Comparison of ENCODE assay signal across 8 mouse cellular contexts in the genomic region with DNA sequence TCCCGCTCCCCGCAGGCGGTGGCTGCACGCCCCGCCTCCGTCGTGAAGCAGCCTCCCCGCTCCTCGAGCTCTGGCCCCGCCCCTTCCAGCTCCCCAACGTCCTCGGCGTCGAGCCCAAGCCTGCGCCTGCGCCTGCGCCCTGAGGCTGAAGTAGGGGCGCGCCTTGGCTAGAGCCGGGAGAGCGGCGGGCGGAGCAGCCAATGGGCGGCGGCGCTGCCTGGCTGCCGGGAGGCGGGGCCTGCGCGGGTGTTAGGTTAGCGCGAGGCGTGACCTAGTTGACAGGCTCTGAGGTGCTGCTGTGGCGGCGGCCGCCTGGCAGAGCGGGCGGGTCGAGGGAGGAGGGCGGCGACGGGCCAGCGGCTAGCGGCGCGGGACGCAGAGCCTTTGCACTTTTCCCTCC. TPM values are rescaled to one million over a fixed set of nuclear protein-coding genes. Genes with fewer than 3 reads are reported as not detected.
DNase-seq lines count a peak whose midpoint lies in the region; ATAC-seq and TF ChIP-seq lines count a peak whose summit lies in the region.

A gene (plus strand): TSS at position 131 of the 400 bp plus-strand sequence.

- H3K4me2 ChIP-seq in hindbrain, embryonic 12.5 days (replicated peaks), result peak within 1 kb of the TSS; percentile 84
- peak within 1 kb of the TSS; percentile 91 for H3K4me2 ChIP-seq in lung, postnatal 0 days (replicated peaks; ENCODE audit: low read depth, low read length)

- no peaks in the 10 kb centered on the region for H3K36me3 ChIP-seq in hindbrain, embryonic 12.5 days
- no peaks in the 10 kb centered on the region for H3K36me3 ChIP-seq in lung, postnatal 0 days (ENCODE audit: insufficient read depth, low read length)

- peak within 1 kb of the TSS; percentile 80 for H3K9ac ChIP-seq in hindbrain, embryonic 12.5 days
- H3K9ac ChIP-seq in lung, postnatal 0 days (replicated peaks; ENCODE audit: low read depth), result 0 out of 2 replicates have a peak within 1 kb of the TSS, but pooled peaks have one; percentile 34

- peak within 1 kb of the TSS; percentile 85 for H3K27ac ChIP-seq in hindbrain, embryonic 12.5 days
- H3K27ac ChIP-seq in lung, postnatal 0 days (ENCODE audit: low read length), result peak within 1 kb of the TSS; percentile 32; the same call in 1 of the 2 replicates

- H3K27me3 ChIP-seq in hindbrain, embryonic 12.5 days, result no peaks in the 10 kb centered on the region; the same call in 1 of the 2 replicates
- H3K27me3 ChIP-seq in lung, postnatal 0 days (replicated peaks; ENCODE audit: insufficient read depth, low read length), result no peaks in the 10 kb centered on the region

- TF ChIP-seq CTCF in lung, postnatal 0 days (IDR thresholded peaks at IDR 0.05), result no peak

- TF ChIP-seq EP300 in lung, postnatal 0 days (IDR thresholded peaks at IDR 0.05), result no peak

- peak within 1 kb of the TSS; percentile 87 for H3K4me3 ChIP-seq in hindbrain, embryonic 12.5 days
- H3K4me3 ChIP-seq in lung, postnatal 0 days (ENCODE audit: low read depth, low read length), result peak within 1 kb of the TSS; percentile 54

- H3K9me3 ChIP-seq in hindbrain, embryonic 12.5 days (replicated peaks), result no peaks in the 10 kb centered on the region
- no peaks in the 10 kb centered on the region for H3K9me3 ChIP-seq in lung, postnatal 0 days (ENCODE audit: low read length)

- 0% methylated on average over 31 of the region's 47 CpGs for WGBS in hindbrain, embryonic 12.5 days
- WGBS in lung, postnatal 0 days, result under 1% methylated on average over 44 of the region's 47 CpGs

- peak; percentile 99 for ATAC-seq in hindbrain, embryonic 12.5 days (ENCODE audit: low FRiP score)
- peak; percentile 99 for ATAC-seq in lung, postnatal 0 days

- H3K4me1 ChIP-seq in hindbrain, embryonic 12.5 days, result peaks cover 6% of the 10 kb centered on the region; the same call in 1 of the 2 replicates
- no peaks in the 10 kb centered on the region for H3K4me1 ChIP-seq in lung, postnatal 0 days (ENCODE audit: insufficient read depth, low read depth, low read length)

- DNase-seq in T-cell, adult 2 months (ENCODE audit: low spot score), result peak; percentile 93
- peak; percentile 99 to 100 for DNase-seq in cerebellum, postnatal 25 days
- peak; percentile 95 to 96 for DNase-seq in frontal cortex, postnatal 14 days (ENCODE audit: low spot score in 2 of 2)
- peak; percentile 98 to 99 for DNase-seq in layer of hippocampus, postnatal 10 days (ENCODE audit: low spot score in 2 of 2)
- DNase-seq in lung, postnatal 0 days (ENCODE audit: low spot score), result peak; percentile 99
- DNase-seq in ovary, postnatal 14 days (ENCODE audit: low spot score), result peak; percentile 95
- peak; percentile 96 to 97 for DNase-seq in thymus, postnatal 10 days (ENCODE audit: low spot score in 2 of 2)

RNA-seq across cellular contexts. Expression of the gene that starts here (rescaled TPM):
- polyA plus RNA-seq in hindbrain, embryonic 12.5 days (2016; fragmentation: Nextera tagmentation; extraction: Ambion mirVana), result 59.2 and 60.2 TPM in 2 replicates
- 10 to 100 TPM; 58.4 to 70.5 TPM for total RNA-seq in layer of hippocampus, postnatal 10 days (2021)
- polyA plus RNA-seq in lung, postnatal 0 days (2015; fragmentation: Nextera tagmentation; extraction: Ambion mirVana), result 22.7 and 25.8 TPM in 2 replicates

Comparison
In these comparisons a context has a peak if more than half of its experiments do, and no peak if none do; other contexts are left out.
1. Peak in every context shown above with its lines: DNase-seq, ATAC-seq, H3K4me3 ChIP-seq and H3K27ac ChIP-seq.